8 mouse cellular contexts compared by ENCODE assay signal in the genomic region with DNA sequence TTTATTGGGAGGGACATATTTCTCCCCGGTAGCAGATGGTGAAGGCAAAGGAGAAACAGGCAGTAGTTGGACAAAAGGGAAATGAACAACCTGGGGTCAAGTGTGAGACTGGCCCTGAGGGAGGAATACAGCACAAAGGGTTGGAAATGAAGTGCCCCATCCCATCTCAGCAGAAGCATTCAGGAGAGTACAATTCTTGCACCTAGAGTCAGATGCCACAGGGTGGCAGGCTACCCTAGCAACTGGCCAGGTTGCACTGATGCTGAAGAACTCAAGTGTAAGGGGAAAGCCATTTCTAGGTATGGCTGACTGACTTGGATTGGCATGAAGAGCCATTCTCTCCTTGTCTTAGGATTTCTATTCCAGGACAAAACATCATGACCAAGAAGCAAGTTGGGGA. TPM values are rescaled to one million over a fixed set of nuclear protein-coding genes. Genes with fewer than 3 reads are reported as not detected.
DNase-seq lines count a peak whose midpoint lies in the region; ATAC-seq and TF ChIP-seq lines count a peak whose summit lies in the region.

No protein-coding gene starts in this region.

- no peak for TF ChIP-seq POLR2A in testis, adult 2 months (IDR thresholded peaks at IDR 0.05; ENCODE audit: control insufficient read depth, low read depth, low read length)

- 62% methylated on average over 1 of the region's 1 CpGs for WGBS in heart, embryonic 11.5 days (ENCODE audit: insufficient replicate concordance)
- WGBS in hindbrain, postnatal 0 days = 73% methylated on average over 1 of the region's 1 CpGs

- H3K9ac ChIP-seq in heart, embryonic 11.5 days (ENCODE audit: low read depth, low read length) = no peak overlapping the region
- H3K9ac ChIP-seq in hindbrain, postnatal 0 days (replicated peaks; ENCODE audit: low read length) = no peak overlapping the region

- H3K9me3 ChIP-seq in heart, embryonic 11.5 days (replicated peaks; ENCODE audit: control insufficient read depth, low read length) = no peaks in the 10 kb centered on the region
- no peaks in the 10 kb centered on the region for H3K9me3 ChIP-seq in hindbrain, postnatal 0 days (ENCODE audit: low read length)

- H3K27me3 ChIP-seq in heart, embryonic 11.5 days (ENCODE audit: control insufficient read depth, insufficient read depth, low read length) = no peaks in the 10 kb centered on the region
- H3K27me3 ChIP-seq in testis, adult 2 months (ENCODE audit: control insufficient read depth, insufficient read depth, low read length) = no peaks in the 10 kb centered on the region
- H3K27me3 ChIP-seq in hindbrain, postnatal 0 days (ENCODE audit: insufficient read depth, low read length) = no peaks in the 10 kb centered on the region

- H3K4me2 ChIP-seq in heart, embryonic 11.5 days = no peak overlapping the region
- H3K4me2 ChIP-seq in hindbrain, postnatal 0 days (ENCODE audit: low read depth, low read length) = no peak overlapping the region

- peak; percentile 30; the same call in 1 of the 2 replicates for TF ChIP-seq CTCF in testis, adult 2 months (IDR thresholded peaks at IDR 0.05; ENCODE audit: control insufficient read depth, insufficient read depth, insufficient replicate concordance, low read depth, low read length)
- TF ChIP-seq CTCF in hindbrain, postnatal 0 days (IDR thresholded peaks at IDR 0.05; ENCODE audit: low read depth) = peak; percentile 78

- H3K27ac ChIP-seq in heart, embryonic 11.5 days (ENCODE audit: low read depth, low read length) = no peak overlapping the region
- no peak overlapping the region for H3K27ac ChIP-seq in testis, adult 2 months (ENCODE audit: control insufficient read depth, insufficient read depth, low read depth, low read length)
- H3K27ac ChIP-seq in hindbrain, postnatal 0 days = no peak overlapping the region

- H3K4me1 ChIP-seq in heart, embryonic 11.5 days (ENCODE audit: control insufficient read depth, insufficient read depth, low read length) = no peaks in the 10 kb centered on the region
- peaks cover 2% of the 10 kb centered on the region; the same call in 1 of the 2 replicates for H3K4me1 ChIP-seq in testis, adult 2 months (ENCODE audit: control insufficient read depth, insufficient read depth, low read length)
- H3K4me1 ChIP-seq in hindbrain, postnatal 0 days (ENCODE audit: insufficient read depth, low read length) = no peaks in the 10 kb centered on the region

- ATAC-seq in heart, embryonic 11.5 days (replicated peaks; ENCODE audit: insufficient number of reproducible peaks, low FRiP score, low TSS enrichment) = no peak
- ATAC-seq in hindbrain, postnatal 0 days = peak; percentile 53; the same call in 1 of the 2 replicates

- peak; percentile 2 for DNase-seq in heart, adult 8-10 months (ENCODE audit: low spot score)
- DNase-seq in testis, postnatal 10 days (ENCODE audit: low spot score) = no peak
- peak; percentile 70 for DNase-seq in hindbrain, postnatal 0 days (ENCODE audit: low spot score)
- DNase-seq in retina, embryonic 14.5 days (ENCODE audit: low spot score) = peak; percentile 57
- no peak for DNase-seq in urinary bladder, adult 18-20 months (ENCODE audit: low spot score in 2 of 2)
- no peak for DNase-seq in testis, postnatal 14 days (ENCODE audit: low spot score)

- H3K36me3 ChIP-seq in heart, embryonic 11.5 days (ENCODE audit: control insufficient read depth, insufficient read depth, low read length) = no peaks in the 10 kb centered on the region
- no peaks in the 10 kb centered on the region for H3K36me3 ChIP-seq in testis, adult 2 months (ENCODE audit: control insufficient read depth, insufficient read depth, low read length)
- no peaks in the 10 kb centered on the region for H3K36me3 ChIP-seq in hindbrain, postnatal 0 days (ENCODE audit: insufficient read depth, low read length)

- H3K4me3 ChIP-seq in heart, embryonic 11.5 days (ENCODE audit: low read depth, low read length) = no peak overlapping the region
- H3K4me3 ChIP-seq in testis, adult 2 months (ENCODE audit: control insufficient read depth, low read depth, low read length) = no peak overlapping the region
- H3K4me3 ChIP-seq in hindbrain, postnatal 0 days (ENCODE audit: low read length) = no peak overlapping the region

RNA-seq across cellular contexts. Expression of a gene that starts 54.2 kb away (rescaled TPM):
- total RNA-seq in heart, adult 8-10 months (2022) = 1 to 10 TPM in 1 of 4 experiments, under 1 TPM in 3; 0.78 to 3.2 (median 0.90) TPM
- polyA plus RNA-seq in heart, embryonic 11.5 days (2014; fragmentation: Nextera tagmentation; extraction: Ambion mirVana) = 0.15 and 0.16 TPM in 2 replicates
- 0.07 and 0.25 TPM in 2 replicates for polyA plus RNA-seq in testis, adult 2 months (2012; rRNA removed)
- 0.43 TPM in 1 of 2 replicates, not detected in the other for total RNA-seq in hindbrain, postnatal 0 days (2014; rRNA removed)
- 0.15 TPM in 2 replicates for polyA plus RNA-seq in hindbrain, postnatal 0 days (2015; fragmentation: Nextera tagmentation; extraction: Ambion mirVana)

Comparison
In these comparisons a context has a peak if more than half of its experiments do, and no peak if none do; other contexts are left out.
1. DNase-seq: peak in heart, adult 8-10 months (single experiment), hindbrain, postnatal 0 days (single experiment) and retina, embryonic 14.5 days (single experiment); none in testis, postnatal 10 days (single experiment), urinary bladder, adult 18-20 months (0 of 2) and testis, postnatal 14 days (single experiment).